Comparison of ENCODE assay signal across 29 mouse cellular contexts in the genomic region with DNA sequence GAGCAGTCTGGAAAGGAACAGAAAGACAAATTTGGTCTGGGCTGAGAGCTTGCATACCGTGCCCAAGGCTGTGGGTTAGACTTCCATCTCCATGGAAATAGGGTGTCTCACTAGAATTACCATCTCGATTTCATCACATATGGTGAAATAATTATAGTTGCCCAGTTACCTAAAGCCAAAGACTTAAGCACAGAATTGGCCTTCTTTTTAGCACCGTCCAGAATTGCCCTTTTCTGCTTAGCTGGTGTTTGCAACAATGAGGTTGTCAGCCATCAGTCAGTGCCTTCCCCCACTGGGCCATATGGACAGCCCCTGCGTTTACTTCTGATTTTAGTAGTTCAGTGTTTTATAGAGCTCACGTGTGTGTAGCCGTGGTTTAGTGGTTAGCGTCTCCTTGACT. TPM values are rescaled to one million over a fixed set of nuclear protein-coding genes. Genes with fewer than 3 reads are reported as not detected.
DNase-seq lines count a peak whose midpoint lies in the region; ATAC-seq and TF ChIP-seq lines count a peak whose summit lies in the region.
"Had no signal": no experiment of that assay in that cellular context is flagged by ENCODE, and none has a peak within 500 bp of the region (broad histone marks: within the 10 kb centered on the region; RNA-seq: fewer than 3 reads in every experiment).

No protein-coding gene starts in this region.

- H3K9me3 ChIP-seq in kidney, postnatal 0 days (replicated peaks; ENCODE audit: low read length), result no peaks in the 10 kb centered on the region
- no peaks in the 10 kb centered on the region for H3K9me3 ChIP-seq in ES-E14 (ENCODE audit: control insufficient read depth, insufficient read depth, low read depth, low read length)
- no peaks in the 10 kb centered on the region for H3K9me3 ChIP-seq in hindbrain, embryonic 12.5 days (replicated peaks)
- H3K9me3 ChIP-seq: embryonic facial prominence, embryonic 10.5 days; embryonic facial prominence, embryonic 15.5 days; forebrain, embryonic 12.5 days; G1E; heart, embryonic 15.5 days; hindbrain, embryonic 13.5 days; lung, embryonic 15.5 days; neural tube, embryonic 12.5 days had no signal

- peaks cover 39% of the 10 kb centered on the region for H3K36me3 ChIP-seq in kidney, postnatal 0 days (ENCODE audit: insufficient read depth, low read length)
- H3K36me3 ChIP-seq in ES-E14 (ENCODE audit: control insufficient read depth, insufficient read depth, low read length, poor library complexity, severe bottlenecking), result peaks cover 16% of the 10 kb centered on the region
- H3K36me3 ChIP-seq in hindbrain, embryonic 12.5 days, result peaks cover 86% of the 10 kb centered on the region

- in situ Hi-C loops in ES-E14 (cut with MboI; ENCODE audit: low sequenced_read_pairs in 2 of 2, unreplicated experiment in 2 of 2), result no loop called here

- TF ChIP-seq CTCF in kidney, postnatal 0 days (IDR thresholded peaks at IDR 0.05; ENCODE audit: low read depth), result no peak

- peak; percentile 16 for DNase-seq in kidney, postnatal 0 days (ENCODE audit: low spot score)
- DNase-seq in kidney, postnatal 4 days, result no peak
- DNase-seq in 416B (ENCODE audit: low read depth) (peak; percentile 17), ES-E14 (ENCODE audit: low read depth, low spot score) (no peak)
- DNase-seq in gonadal fat pad, adult 2 months (ENCODE audit: low read depth), result peak; percentile 20
- DNase-seq: adrenal gland, postnatal 25 days; B cell, adult 2 months; cerebellum, adult 2 months; cerebellum, postnatal 14 days; forebrain, postnatal 0 days; gastrocnemius, postnatal 25 days; heart, postnatal 36 days; kidney, adult 11 months; kidney, postnatal 25 days; right cerebral cortex, postnatal 4 days had no signal

- H3K4me2 ChIP-seq in kidney, postnatal 0 days (ENCODE audit: low read length), result no peak overlapping the region
- H3K4me2 ChIP-seq in hindbrain, embryonic 12.5 days (replicated peaks), result no peak overlapping the region
- H3K4me2 ChIP-seq: embryonic facial prominence, embryonic 15.5 days; forebrain, embryonic 12.5 days; heart, embryonic 15.5 days; hindbrain, embryonic 13.5 days; lung, embryonic 15.5 days; midbrain, embryonic 11.5 days; neural tube, embryonic 12.5 days had no signal

- H3K9ac ChIP-seq in kidney, postnatal 0 days (ENCODE audit: low read depth, low read length), result no peak overlapping the region
- H3K9ac ChIP-seq in ES-E14 (ENCODE audit: insufficient read depth, low read depth, low read length, poor library complexity, severe bottlenecking), result no peak overlapping the region
- no peak overlapping the region for H3K9ac ChIP-seq in hindbrain, embryonic 12.5 days
- H3K9ac ChIP-seq: embryonic facial prominence, embryonic 15.5 days; forebrain, embryonic 12.5 days; forebrain, postnatal 0 days; heart, embryonic 15.5 days; hindbrain, embryonic 13.5 days; lung, embryonic 15.5 days; neural tube, embryonic 12.5 days had no signal

- no peaks in the 10 kb centered on the region for H3K4me1 ChIP-seq in kidney, postnatal 0 days (replicated peaks; ENCODE audit: insufficient read depth, low read length)
- H3K4me1 ChIP-seq in ES-E14 (ENCODE audit: control insufficient read depth in 2 of 2, insufficient read depth in 2 of 2, low read length in 2 of 2, poor library complexity in 1 of 2), result peaks cover 10 to 11% of the 10 kb centered on the region in 2 experiments
- H3K4me1 ChIP-seq in hindbrain, embryonic 12.5 days, result no peaks in the 10 kb centered on the region
- H3K4me1 ChIP-seq: embryonic facial prominence, embryonic 10.5 days; embryonic facial prominence, embryonic 15.5 days; forebrain, embryonic 12.5 days; heart, embryonic 15.5 days; hindbrain, embryonic 13.5 days; lung, embryonic 15.5 days; neural tube, embryonic 12.5 days had no signal

- H3K27me3 ChIP-seq in kidney, postnatal 0 days (ENCODE audit: insufficient read depth, low read length), result no peaks in the 10 kb centered on the region
- no peaks in the 10 kb centered on the region for H3K27me3 ChIP-seq in hindbrain, embryonic 12.5 days
- H3K27me3 ChIP-seq: embryonic facial prominence, embryonic 15.5 days; forebrain, embryonic 12.5 days; heart, embryonic 15.5 days; hindbrain, embryonic 13.5 days; lung, embryonic 15.5 days; neural tube, embryonic 12.5 days; Patski had no signal

- H3K4me3 ChIP-seq in kidney, postnatal 0 days (replicated peaks; ENCODE audit: low read depth, low read length), result no peak overlapping the region
- no peak overlapping the region for H3K4me3 ChIP-seq in ES-E14 (ENCODE audit: insufficient read depth in 1 of 2, low read depth in 1 of 2, low read length in 2 of 2, poor library complexity in 1 of 2, severe bottlenecking in 1 of 2)
- H3K4me3 ChIP-seq in hindbrain, embryonic 12.5 days, result no peak overlapping the region
- H3K4me3 ChIP-seq: embryonic facial prominence, embryonic 10.5 days; embryonic facial prominence, embryonic 15.5 days; forebrain, embryonic 12.5 days; heart, embryonic 15.5 days; hindbrain, embryonic 13.5 days; lung, embryonic 15.5 days; neural tube, embryonic 12.5 days had no signal

- ATAC-seq in kidney, postnatal 0 days (replicated peaks; ENCODE audit: low FRiP score, low read depth), result no peak
- ATAC-seq in hindbrain, embryonic 12.5 days (ENCODE audit: low FRiP score), result no peak
- no peak for ATAC-seq in activated CD4-positive, CD25-positive, alpha-beta regulatory T cell, adult 4 months
- ATAC-seq: forebrain, postnatal 0 days; midbrain, embryonic 16.5 days; Patski had no signal

- H3K27ac ChIP-seq in kidney, postnatal 0 days, result no peak overlapping the region
- H3K27ac ChIP-seq in ES-E14 (ENCODE audit: insufficient read depth, low read depth, low read length, poor library complexity, severe bottlenecking), result peak overlapping the region; percentile 42
- no peak overlapping the region for H3K27ac ChIP-seq in hindbrain, embryonic 12.5 days
- H3K27ac ChIP-seq: embryonic facial prominence, embryonic 10.5 days; embryonic facial prominence, embryonic 15.5 days; forebrain, embryonic 12.5 days; heart, embryonic 15.5 days; hindbrain, embryonic 13.5 days; lung, embryonic 15.5 days; neural tube, embryonic 12.5 days; stomach, postnatal 0 days had no signal

- WGBS in kidney, postnatal 0 days, result 89% methylated on average over 7 of the region's 7 CpGs
- 91% methylated on average over 7 of the region's 7 CpGs for WGBS in hindbrain, embryonic 12.5 days

TF ChIP-seq in ES-E14, 5 proteins besides CTCF, POLR2A, EP300 and RAD21:
- no peak for TF ChIP-seq CHD2 (IDR thresholded peaks at IDR 0.05; ENCODE audit: low read depth, low read length)
- TF ChIP-seq ZC3H11A (IDR thresholded peaks at IDR 0.05; ENCODE audit: borderline replicate concordance, low read depth, low read length), result no peak
- TF ChIP-seq HCFC1 (IDR thresholded peaks at IDR 0.05; ENCODE audit: borderline replicate concordance, insufficient read depth, low read length), result no peak
- no peak for TF ChIP-seq MAFK (IDR thresholded peaks at IDR 0.05; ENCODE audit: insufficient read depth, low read depth, low read length)
- no peak for TF ChIP-seq ZNF384 (IDR thresholded peaks at IDR 0.05; ENCODE audit: low read depth, low read length)
TF ChIP-seq in ES-E14: peak in this region for 0.

RNA-seq across cellular contexts. Expression of gene Snapc3, which starts 14.4 kb away (rescaled TPM):
- 27.3 and 29.1 TPM in 2 replicates for polyA plus RNA-seq in kidney, postnatal 0 days (2015; fragmentation: Nextera tagmentation; extraction: Ambion mirVana)
- 41.9 and 47.8 TPM in 2 replicates for total RNA-seq in ES-E14 (2012; rRNA removed)
- 12.5 and 13.2 TPM in 2 replicates for polyA plus RNA-seq in gonadal fat pad, adult 2 months (2012; rRNA removed)
- polyA plus RNA-seq in hindbrain, embryonic 12.5 days (2016; fragmentation: Nextera tagmentation; extraction: Ambion mirVana), result 82.1 and 83.1 TPM in 2 replicates
- polyA plus RNA-seq in activated CD4-positive, CD25-positive, alpha-beta regulatory T cell, adult 4 months (2017; shearing (Covaris generic)), result 10 to 100 TPM; 47.6 to 48.5 TPM

RNA-seq across cellular contexts. Expression of gene Psip1, which starts 54.3 kb away (rescaled TPM):
- polyA plus RNA-seq in kidney, postnatal 0 days (2015; fragmentation: Nextera tagmentation; extraction: Ambion mirVana), result 104 and 105 TPM in 2 replicates
- total RNA-seq in ES-E14 (2012; rRNA removed), result 86.0 and 90.5 TPM in 2 replicates
- polyA plus RNA-seq in gonadal fat pad, adult 2 months (2012; rRNA removed), result 17.7 and 22.2 TPM in 2 replicates
- 364 and 379 TPM in 2 replicates for polyA plus RNA-seq in hindbrain, embryonic 12.5 days (2016; fragmentation: Nextera tagmentation; extraction: Ambion mirVana)
- 10 to 100 TPM; 57.4 to 63.3 TPM for polyA plus RNA-seq in activated CD4-positive, CD25-positive, alpha-beta regulatory T cell, adult 4 months (2017; shearing (Covaris generic))

Comparison
In these comparisons a context has a peak if more than half of its experiments do, and no peak if none do; other contexts are left out.
1. DNase-seq: peak in kidney, postnatal 0 days (single experiment), 416B (single experiment) and gonadal fat pad, adult 2 months (single experiment); none in kidney, postnatal 4 days (0 of 2) and ES-E14 (single experiment).